Mouse (Mus musculus) right cerebral cortex, postnatal 25 days (tissue): ENCODE measurements at regions not wholly inside any gene's neighbourhood (a gene's known extent, or its start where the extent isn't known, plus 50 kb on each side); places are given as distances from the start of the nearest gene placed in this dataset.
"Not testable (repeated sequence)": the region's sequence is repeated elsewhere in the genome, so short reads cannot be mapped to it uniquely, and the experiment has no call there.

ENCODE experiments used
- DNase-seq: peaks from one replicate; pipeline ENCODE4 v3.0.0; 2022

GRCm38 (mm10) chr16:86888421-86888820, 465.6 kb upstream of the N6amt1 start:
- no peak for DNase-seq

- no peak for DNase-seq
These were observed 466.4 kb upstream of the N6amt1 start for GRCm38 (mm10) chr16:86887605-86888004.

DNA sequence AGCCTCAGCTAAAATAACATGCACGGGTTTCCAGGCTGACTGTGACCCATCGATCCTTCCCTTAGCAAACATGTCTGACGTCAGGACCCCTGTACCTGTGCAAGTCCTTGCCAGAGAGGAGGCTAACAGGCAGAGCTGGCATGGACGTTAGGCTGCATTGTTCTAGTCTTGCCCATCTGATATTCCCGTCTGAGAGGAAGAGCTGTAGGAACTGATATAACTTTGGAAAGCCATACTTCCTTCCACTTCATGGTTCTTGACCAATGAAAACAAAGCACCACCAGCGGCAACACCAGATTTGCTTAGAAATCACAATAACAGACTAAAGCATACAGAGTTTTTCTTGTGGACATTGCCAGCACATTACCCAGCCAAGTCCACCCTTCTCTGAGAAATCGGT, 470.1 kb upstream of the N6amt1 start:
- no peak for DNase-seq

DNA sequence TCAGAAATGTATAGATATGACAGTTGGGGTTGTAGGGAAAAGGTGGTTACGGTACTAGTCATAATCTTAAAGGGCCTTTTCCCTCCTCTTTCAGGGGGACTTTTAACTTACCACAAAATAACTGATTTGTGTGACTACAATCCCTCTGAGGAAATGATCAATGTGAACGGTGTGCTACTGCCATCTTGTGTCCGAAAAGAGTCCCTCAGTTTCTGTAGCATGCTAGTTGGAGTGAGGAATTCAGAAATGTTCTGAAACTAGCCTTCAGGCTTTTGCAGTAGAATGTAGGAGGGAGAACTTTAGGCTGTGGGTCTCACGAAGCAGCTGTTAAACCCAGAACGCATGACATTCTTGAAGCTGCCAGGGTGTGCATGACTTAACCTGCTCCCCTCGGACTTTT, 471.5 kb upstream of the N6amt1 start:
- DNase-seq: peak; percentile 6

GRCm38 (mm10) chr16:86881583-86881982, 472.4 kb upstream of the N6amt1 start:
- no peak for DNase-seq

- DNase-seq: no peak
These were observed 493.2 kb upstream of the N6amt1 start for GRCm38 (mm10) chr16:86860828-86861227.

- no peak for DNase-seq
These were observed 498.1 kb upstream of the N6amt1 start for GRCm38 (mm10) chr16:86855891-86856290.

GRCm38 (mm10) chr16:86855312-86855711, 498.7 kb upstream of the N6amt1 start:
- no peak for DNase-seq

DNA sequence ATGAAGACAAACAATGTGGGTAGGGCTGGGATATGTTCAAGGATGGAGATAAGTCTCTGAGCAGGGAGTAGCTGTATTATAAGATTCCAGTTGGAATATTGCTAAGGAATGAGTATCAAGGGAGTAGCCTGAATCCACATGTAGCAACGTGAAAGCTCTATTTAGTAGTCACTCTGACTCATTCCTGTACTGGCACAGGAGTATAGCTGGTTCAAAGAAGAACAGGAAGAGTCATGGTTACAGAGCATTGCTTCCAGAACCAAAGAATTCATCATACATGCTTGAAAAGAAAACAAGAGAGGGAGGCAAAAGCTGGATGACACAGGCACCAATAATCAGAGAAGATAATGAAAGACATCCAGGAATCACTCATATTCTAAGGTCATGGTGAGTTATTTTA, 500.6 kb upstream of the N6amt1 start:
- no peak for DNase-seq

- peak; percentile 3 for DNase-seq
These were observed 515.3 kb upstream of the N6amt1 start for GRCm38 (mm10) chr16:86838457-86839337.

- DNase-seq: no peak
These were observed 526.3 kb upstream of the N6amt1 start for GRCm38 (mm10) chr16:86827645-86828044.

- DNase-seq: no peak
These were observed 527.3 kb upstream of the N6amt1 start for GRCm38 (mm10) chr16:86826641-86827040.

GRCm38 (mm10) chr16:86823496-86823895, 530.5 kb upstream of the N6amt1 start:
- DNase-seq: no peak

DNA sequence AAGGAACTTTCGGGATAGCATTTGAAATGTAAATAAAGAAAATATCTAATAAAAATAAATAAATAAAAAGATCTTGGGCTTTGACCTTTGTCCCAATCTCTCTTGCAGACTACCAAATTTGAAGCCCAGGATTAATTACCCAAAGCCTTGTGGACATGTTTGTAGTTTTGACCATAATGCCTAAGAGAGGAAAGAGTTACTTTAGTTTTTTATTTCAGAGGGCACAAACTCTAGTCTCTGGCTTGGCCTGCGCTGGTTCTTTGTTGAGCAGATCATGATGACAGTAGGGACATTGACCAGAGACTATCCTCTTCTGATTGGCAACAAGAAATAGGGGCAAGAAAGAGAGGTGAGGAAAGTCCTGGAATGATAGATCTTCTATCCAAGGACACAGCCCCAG, 532.4 kb upstream of the N6amt1 start:
- no peak for DNase-seq

DNA sequence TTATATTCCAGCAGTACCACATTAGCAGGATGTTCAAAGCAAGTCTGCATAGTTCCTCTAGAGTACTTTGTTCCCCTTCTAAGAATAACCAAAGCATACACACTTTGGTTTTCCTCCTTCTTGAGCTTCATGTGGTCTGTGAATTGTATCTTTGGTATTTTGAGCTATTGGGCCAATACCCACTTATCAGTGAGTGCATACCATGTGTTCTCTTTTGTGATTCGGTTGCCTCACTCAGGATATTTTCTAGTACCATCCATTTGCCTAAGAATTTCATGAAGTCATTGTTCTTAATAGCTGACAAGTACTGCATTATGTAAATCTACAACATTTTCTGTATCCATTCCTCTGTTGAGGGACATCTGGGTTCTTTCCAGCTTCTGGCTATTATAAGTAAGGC, 535.3 kb upstream of the N6amt1 start:
- DNase-seq: not testable (repeated sequence)

DNA sequence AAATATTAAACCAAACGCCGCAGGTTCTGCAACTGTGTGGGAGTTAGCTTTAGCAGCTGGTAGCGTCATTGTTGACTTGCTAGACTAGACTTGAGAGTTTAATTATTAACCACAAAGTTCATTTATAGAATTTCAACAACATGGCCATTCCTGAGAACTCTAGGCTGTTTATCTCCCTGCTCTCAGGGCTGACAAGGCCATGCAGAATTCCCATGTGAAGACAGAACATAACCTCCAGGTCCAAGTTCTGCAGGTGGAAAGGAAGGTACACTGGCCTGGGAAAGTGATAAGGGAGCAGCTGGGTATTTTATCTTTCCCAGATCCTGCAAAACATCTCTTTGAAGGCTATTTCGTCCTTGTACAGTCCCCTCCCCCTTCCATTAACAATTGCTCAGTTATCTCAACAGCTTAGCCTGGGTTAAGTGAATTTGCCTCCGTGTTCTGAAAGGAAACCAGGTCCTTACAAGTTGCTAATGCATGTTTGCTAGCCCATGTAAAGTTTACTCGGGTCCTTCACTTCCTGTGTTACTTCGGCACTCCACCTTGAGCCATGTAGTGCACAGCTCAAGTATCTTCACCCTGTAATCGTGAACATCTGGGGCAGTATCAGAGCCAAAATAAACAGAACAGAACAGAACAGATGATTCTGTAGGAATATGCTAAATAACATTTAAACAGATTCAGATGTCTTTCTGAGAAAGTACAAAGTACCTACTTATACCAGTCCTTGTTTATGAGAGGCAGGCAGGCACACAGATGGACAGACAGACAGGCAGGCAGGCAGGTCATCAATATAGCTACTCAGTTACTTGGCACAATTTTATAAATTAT, 537.0 kb upstream of the N6amt1 start:
- no peak for DNase-seq

DNA sequence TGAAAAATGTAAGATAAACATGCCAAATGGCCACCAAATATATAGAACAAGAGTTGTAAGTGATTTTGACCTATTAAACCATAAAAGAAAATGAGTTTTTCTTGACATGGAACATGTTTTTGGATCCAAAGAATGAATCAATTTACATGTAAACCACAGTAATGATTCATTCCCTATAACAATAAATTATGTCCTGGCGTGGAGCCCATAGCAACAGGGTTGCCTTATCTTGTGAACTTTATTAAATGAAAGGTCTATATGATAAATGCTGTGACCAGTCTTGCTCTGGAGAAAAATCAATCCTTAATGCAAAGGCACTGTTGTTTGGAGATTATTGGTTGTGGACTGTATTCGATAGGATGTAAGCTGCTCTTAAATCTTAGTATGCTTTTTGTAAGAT, 538.0 kb upstream of the N6amt1 start:
- no peak for DNase-seq

- DNase-seq: no peak
These were observed 541.3 kb upstream of the N6amt1 start for GRCm38 (mm10) chr16:86812692-86813091.

DNA sequence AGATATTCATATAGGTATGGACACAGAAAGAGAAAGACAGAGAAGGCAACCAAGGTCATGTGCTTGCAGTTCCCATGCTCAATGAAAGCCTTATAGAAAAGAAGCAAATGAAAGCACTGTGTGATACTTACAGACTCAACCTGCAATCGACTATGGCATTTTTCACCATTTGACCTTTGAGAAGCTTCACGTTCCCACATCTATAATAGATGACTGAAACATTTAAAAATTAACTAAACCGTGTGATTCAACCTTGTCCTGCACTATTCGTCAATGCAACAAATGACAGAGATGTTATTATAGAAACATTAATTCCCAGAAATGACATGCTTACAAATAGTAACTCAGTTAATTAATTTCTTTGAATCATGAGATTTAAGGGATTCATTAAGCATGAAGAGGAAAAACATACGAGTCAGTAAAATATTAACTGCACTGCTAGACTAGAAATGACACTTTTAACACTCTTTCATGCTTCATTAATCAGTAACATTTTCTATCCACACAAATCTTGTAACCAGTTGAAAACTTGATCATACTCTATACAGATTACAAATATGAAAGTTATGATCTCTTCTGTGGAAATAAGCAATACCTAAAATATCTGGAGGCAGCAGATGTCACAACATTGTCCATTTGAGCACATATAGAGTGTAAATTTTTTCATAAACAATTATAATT, 545.2 kb upstream of the N6amt1 start:
- DNase-seq: no peak

- DNase-seq: no peak
These were observed 547.6 kb upstream of the N6amt1 start for GRCm38 (mm10) chr16:86806374-86806773.

GRCm38 (mm10) chr16:86776086-86776485, 577.9 kb upstream of the N6amt1 start:
- no peak for DNase-seq

- DNase-seq: no peak
These were observed 581.4 kb upstream of the N6amt1 start for GRCm38 (mm10) chr16:86772586-86772985.

GRCm38 (mm10) chr16:86768912-86769311, 585.1 kb upstream of the N6amt1 start:
- DNase-seq: no peak
